Mouse (Mus musculus): ENCODE data around the gene Skor1. TPM values are rescaled to one million over a fixed set of nuclear protein-coding genes. Genes with fewer than 3 reads are reported as not detected.

Skor1 gene
- total RNA-seq (2021): under 1 TPM; 0.13 to 0.15 TPM
- long read RNA-seq, experiment 1: 0 reads
- long read RNA-seq, experiment 2: 0 reads

DNA sequence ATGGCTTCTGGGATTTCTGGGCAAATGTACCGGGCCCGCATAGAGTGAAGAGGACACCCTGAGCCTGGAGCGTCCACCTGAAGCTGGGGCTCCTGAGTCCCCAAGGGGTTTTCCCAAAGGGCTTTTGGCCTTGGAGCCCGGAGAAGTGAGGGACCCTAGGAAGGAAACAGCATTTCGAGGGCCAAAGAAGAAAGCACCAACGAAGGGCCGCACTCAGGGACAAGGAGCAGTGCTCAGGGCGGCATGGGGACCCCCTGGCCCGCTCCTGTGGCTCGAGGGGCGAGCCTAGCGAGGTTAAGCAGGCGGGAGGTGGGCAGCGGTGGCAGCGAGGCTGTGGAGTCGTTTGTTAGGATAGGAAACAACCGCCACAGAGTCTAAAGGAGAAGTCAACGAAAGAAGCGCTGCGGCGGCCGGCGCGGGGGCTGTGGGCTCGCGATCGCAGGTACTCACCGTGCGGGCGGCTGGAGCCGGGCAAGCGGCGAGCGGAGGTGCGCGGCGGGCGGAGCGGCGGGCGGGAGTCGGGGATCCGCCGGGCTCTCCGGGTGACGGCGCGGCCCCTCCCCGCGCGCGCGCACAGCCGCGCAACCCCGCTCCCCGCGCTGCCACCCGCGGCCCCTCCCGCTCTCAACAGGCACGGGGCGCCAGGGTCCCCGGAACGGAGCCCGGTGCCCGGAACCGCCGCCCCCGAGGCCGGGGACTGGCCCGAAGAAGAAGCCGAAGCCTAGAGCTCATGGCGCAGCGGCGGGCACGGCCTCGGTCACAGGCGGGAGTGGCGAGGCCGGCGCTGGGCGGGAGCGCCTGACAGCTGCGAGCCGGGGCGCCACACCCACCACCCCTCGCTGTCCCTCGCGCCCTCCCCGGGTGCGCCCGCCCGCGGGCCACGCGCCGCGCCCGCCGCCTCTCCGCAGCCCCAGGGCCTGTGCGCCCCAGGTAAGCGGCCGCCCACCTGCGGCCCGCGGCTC, at the start of gene Skor1:
Skor1 (minus strand) TSS at position 552 of the 962 bp plus-strand sequence.
- no peak for DNase-seq (ENCODE audit: low spot score in 2 of 2)

DNA sequence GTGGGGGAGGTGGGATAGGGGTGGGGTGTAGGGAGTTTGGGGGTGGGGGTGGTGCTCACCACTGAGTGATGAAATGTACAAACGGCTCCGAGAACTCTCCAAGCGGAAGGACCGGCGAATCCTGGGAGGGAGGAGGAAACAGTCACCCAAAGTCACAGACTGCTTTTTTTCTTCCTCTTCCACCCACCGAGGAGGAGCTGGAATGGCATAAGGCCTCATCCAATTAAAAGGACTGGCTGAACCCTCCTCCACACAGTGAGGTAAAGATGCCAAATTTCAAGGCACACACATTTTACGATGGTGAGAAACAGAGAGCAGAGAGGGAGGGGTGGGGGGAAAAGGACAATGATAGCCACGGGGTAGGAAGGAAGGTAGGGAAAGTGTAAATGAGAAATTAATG, 48.5 kb upstream of the Skor1 start:
- no peak for DNase-seq (ENCODE audit: low spot score in 2 of 2)

DNA sequence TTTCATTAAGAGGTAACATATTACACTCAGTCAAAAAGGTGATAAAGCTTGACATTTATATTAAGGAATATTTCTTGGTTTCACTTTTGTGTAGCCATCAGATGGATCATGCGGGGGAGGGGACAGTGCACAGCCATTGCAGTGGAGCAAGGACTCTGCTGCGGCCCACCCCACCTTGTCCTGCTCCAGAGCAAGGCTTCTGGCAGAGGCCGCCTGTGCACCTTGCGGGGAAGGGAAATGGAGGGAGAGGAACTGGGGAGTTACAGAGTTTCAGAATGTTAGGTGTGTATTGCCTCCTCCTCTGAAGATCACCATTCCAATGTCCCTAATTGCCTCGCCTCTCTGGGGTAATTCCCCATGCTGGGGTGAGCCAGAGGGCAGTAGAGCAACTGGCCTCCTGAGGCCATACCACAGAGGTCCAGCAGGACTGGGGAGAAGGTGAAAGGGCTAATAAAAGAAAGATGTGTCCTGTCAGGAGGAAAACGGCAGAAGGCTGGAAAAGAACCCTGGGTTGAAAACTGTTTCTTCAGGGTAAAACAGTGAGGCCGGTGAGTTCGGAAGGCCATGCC, 47.4 kb upstream of the Skor1 start:
- DNase-seq (ENCODE audit: low spot score in 2 of 2): no peak

DNA sequence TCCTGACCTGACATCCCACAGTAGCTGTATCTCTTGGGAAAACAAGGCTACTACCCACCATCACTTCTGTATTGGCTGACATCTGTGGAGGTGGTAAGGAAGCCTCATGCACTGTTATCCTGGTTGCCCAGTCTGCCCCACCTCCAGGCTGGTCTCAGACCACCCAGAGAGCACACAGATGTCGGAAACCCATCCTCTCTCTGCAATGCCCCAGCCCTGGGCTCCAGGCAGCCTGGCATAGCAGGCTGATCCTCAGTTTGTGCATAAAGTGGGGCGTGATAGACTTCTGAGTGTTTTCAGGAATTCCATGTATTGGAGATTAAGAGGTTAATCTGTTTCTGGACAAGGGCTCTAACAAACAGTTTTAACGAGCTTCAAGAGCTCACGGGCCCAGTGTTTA, 46.8 kb upstream of the Skor1 start:
- DNase-seq (ENCODE audit: low spot score in 2 of 2): no peak

DNA sequence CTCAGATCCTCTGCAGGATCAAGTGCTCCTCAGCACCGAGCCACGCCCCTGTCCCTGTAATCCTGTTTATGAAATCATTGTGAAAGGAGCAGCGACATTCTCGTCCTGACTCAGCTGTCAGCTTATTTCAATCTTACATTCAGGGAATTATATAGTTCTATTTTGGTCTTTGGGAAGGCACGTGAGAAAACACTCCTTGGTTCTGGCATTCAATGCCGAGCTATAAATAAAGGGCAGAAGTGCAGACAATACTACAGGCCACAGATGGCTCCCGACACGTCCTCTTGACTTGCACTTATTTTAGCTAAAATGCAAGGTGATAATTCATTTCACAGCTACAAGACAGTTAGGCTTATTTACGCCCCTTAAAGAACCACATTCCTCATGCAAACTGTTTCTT, 46.0 kb upstream of the Skor1 start:
- DNase-seq (ENCODE audit: low spot score in 2 of 2): no peak

DNA sequence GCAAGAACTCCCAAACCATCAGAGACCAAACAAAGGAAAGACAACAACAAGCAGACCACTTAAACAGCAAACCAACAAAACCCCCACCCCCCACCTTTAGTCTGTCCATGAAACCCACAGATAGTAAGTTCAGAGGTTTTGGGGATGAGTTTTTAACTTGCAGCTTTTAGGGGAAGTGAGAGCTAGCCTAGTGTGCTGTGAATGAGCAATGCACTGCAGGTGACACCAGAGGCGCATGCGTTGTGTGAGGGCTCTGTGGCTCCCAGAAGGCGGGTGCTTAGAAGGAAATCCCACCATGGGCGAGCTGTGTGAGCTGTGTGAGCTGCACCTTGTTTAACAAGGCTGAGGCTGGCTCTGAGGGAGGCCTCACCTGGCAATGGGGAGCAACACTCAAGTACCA, 44.0 kb upstream of the Skor1 start:
- no peak for DNase-seq (ENCODE audit: low spot score in 2 of 2)

DNA sequence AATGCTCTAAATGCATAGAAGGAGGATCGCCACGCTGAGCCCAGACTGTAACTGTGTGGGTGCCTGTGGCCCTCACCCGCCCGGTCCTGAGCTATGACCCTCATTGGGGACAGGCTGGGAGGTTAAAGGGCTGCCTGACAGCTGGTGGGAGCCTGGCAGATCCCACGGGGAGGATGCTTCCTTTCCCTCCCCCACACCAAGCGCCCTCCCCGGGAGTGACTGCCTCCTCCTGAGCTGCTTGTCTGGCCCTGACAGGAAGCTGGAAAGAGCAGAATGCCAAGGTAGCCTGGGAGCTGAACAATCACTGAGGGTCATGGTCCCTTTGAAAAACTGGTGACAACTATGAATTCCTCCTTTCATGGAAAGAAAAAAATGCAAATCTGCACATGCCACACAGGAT, 38.5 kb upstream of the Skor1 start:
- no peak for DNase-seq (ENCODE audit: low spot score in 2 of 2)

DNA sequence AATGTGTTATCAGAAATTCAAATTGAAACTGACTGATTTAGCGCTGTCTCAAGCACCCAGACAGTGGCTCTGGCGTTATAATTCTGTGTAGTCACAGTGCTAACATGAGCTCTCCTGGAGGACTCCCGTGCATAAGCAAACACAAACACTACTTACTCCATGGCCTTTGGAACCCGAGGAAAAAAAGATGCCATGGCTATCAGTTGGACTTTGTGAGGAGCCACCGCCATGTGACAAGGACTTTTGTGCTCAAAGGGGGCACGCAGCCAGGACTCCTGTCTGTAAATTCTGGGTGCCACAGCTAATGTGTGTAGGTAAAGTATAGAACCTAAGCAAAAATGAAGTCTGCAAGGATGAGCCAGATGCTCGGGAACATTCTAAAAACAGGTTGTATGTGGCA, 36.5 kb upstream of the Skor1 start:
- DNase-seq (ENCODE audit: low spot score in 2 of 2): no peak

DNA sequence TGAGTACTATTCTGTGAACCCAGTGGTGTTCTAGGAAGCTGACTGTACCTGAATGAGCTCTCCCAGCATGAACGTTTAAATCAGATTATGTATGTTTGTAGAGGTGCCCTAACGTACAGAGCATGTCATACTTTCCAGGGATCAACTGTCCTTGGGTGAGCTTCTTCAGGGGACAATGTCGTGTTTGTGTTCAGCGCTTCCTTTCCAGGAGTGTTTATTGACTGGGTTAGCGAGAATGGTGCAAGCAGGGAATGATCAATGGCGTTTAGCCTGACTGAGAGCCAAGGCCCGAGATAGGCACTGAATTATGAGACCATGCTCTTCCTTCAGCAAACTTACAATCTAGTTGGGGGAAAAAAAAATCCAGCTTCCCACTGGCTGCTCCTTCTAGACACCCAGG, 35.1 kb upstream of the Skor1 start:
- DNase-seq (ENCODE audit: low spot score in 2 of 2): no peak

DNA sequence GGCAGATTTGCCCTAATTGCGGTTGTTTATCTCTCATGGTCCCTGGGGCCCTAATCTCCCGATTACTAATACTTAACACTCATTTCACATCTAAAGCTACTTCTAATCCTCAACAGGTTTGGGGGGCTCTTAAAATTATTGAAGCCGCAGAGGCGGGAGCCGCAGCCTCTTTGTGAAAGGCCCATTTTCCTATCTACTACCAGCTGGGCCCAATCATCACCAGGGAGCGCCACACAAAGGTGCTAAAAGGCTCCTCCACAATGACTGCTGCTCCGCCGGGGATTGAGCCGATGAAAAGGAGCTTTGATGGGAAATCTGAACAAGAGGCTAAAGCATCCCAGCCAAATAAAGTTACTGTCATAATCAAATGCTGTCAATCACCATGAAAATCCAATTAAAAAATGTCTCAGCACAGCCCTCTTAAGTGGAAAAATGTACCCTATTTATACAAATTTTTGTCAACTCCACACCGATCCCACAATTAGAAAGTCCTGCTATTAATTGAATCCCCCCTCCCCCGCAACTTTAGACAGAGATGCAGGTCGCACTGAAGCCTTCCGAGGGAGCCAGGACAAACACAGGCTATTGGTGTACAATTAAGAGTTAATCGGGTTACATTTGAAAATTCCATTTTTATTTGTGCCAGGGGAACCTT, 33.7 kb upstream of the Skor1 start:
- DNase-seq (ENCODE audit: low spot score in 2 of 2): no peak

DNA sequence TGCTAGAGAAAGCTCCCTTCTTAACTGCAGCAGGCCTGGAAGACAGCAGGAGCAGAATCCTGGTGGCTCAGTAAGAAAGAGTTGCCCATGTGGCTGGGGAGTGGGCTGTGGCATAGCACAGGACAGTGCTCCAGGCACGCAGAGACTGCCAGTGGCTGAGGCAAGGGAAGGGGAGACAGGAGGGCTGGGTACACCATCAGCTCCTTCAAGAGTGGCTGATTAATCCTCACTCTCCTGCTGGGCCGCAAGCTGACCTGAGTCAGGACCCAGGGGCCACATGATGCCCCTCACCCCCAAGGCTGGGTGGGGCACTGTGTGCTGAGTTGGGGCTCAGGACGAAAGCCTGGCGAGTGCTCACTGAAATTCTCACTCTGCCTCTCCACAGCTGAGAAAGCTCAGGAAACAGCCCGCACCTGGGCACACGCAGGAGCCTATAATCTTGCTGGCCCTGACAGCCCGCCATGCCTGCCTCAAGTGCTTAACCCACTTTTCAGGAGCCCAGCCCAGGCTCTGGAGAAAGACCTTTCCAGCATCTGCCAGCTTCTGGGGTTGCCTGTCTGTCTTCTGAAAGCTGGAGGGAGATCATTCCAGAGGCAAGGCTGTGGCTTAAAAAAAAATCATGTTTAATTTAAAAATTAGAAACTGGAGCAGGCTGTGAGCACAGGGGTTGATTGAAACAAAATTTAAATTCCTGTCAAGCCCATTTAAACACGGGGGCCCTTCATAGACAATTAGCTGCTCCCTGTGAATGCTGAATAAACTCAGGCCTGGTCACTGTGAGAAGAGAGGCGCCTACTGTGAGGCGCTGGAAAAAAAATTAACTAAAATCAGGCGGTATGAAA, 32.8 kb upstream of the Skor1 start:
- DNase-seq (ENCODE audit: low spot score in 2 of 2): no peak

DNA sequence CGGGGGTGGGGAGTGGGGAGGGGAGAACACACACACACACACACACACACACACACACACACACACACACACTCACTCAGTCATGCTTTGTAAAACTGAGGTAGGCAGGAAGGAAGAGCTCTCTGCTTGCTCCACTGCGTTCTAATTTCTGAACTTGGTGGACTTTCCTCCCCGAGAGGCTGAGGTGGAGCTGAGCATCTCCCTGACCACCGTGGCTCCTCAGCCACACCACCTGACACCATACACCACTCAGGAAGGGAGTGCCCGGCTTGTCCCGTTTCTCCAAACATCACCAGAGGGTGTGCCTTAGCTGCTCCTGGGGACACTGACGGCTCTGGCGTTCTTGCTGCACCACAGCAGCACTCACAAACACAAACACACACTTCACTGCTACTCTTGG, 29.5 kb upstream of the Skor1 start:
- no peak for DNase-seq (ENCODE audit: low spot score in 2 of 2)

DNA sequence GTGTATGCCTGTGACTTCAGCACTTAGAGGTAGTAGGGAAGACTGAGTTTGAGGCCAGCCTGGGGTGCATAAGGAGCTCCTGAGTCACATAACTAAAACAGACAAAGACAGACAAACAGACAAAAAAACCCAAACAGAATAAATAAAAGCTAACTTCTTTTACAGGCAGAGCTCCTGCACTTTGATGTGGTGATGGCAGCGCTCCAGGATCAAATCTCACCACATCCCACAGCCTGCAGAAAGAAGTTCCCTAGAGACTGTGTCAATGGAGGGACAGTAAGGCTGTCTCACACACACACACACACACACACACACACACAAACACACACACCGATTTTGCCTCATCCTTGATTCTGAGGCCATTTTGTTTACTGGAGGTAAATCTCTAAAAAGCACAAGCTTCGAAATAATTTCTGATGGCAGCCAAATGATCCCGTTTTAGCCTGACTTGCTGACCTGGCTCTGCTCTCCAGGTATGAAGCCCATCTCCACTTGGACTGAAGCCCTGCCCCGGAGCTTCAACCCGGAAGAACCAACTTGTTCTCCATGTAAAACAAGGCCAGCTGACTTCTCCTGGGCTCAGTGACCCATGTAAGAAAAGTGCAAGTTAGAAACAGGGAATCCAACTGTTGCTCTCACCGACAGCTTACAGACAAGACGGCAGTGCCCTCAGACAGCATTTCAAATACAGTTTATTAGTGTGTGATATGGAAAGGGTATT, 25.4 kb upstream of the Skor1 start:
- no peak for DNase-seq (ENCODE audit: low spot score in 2 of 2)

DNA sequence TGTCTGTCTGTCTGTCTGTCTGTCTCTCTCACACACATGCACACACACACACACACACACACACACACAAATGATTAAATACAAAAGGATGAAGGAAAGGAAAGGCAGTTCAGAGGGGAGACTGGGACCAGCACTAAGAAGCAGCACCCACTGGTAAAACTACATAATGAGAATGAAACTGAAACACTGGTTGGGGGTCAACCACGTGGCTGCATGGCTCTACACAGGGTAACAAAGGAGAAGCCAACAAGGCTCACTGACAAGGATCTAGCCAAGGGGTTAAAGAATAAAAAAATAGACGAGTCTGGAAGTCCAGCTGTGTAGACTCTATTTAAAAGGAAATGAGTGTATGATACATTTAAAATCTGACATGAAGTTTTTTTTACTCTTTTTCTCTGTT, 23.2 kb upstream of the Skor1 start:
- DNase-seq (ENCODE audit: low spot score in 2 of 2): no peak

DNA sequence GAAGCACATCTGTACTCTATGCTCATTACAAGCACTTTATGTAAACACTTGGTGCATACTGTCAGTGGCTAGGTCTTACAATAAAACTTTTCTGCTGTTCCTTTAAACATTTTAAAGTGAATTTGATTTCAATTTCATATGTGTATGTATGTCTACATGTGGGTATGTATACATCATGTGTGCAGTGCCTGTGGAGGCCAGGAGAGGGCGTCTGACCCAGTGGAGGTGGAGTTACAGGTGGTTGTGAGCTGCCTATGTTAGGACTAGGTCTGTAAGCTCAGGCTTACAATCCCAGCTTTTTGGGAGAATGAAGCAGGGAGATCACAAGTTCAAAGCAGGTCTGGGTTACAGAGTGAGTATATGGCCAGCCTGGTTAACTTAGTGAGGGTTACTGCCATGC, 20.4 kb upstream of the Skor1 start:
- DNase-seq (ENCODE audit: low spot score in 2 of 2): no peak

DNA sequence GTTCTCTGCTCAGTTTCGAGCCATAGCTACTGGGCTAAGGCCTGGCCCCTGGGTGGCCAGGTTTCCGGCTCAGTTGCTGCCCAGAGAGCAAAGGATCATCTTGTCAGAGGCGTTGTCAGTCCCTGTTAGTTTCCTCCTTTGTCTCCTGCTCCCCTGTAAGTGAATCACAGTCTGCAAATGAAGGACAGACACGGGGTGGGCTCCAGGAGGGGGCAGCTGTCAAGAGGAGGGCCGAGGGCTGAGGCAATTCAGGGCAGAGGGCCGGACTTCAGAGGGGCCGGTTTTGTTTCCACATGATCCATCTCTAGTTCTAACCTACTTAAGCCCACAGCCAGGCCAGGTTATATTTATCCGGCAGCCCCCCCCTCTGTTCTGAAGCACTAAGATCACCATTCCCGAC, 16.3 kb upstream of the Skor1 start:
- no peak for DNase-seq (ENCODE audit: low spot score in 2 of 2)

DNA sequence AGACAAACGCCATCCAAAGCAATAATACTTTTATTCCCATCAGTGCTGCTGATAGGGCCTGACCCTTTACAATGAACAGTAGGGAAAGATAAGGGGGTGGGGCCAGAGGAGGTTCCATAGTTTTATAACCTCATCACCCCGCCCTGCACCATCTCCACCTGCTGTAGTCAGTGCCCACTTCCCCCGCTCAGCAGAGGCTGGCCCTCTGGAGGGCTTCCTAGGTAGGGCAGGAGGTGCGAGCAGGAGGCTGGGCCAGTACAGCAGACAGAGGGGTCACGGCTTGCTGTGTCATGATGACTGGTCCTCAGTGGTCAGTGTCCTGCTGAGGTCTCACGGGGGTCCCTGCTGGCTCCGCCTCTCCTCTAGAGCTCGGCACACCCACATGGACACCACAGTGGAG, 15.0 kb upstream of the Skor1 start:
- DNase-seq (ENCODE audit: low spot score in 2 of 2): no peak

DNA sequence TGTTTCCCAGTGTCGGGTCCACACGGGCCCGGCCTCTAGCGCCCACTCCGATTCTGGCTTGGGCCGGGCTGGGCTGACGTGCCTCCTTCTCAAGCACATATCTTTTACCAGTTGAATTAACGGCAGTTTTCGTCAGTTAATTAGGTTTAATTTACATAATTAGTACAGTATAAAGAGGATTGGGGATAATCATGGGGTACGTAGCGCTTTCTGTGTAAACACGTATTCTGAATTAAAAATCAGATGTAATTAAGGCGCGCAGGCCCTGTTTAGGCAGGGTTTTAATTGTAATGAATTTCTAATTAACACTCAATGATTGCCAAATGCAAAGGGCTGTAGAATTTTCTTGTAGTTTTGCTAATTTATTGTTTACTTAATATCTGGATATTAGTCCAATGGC, 3.2 kb upstream of the Skor1 start:
- DNase-seq (ENCODE audit: low spot score in 2 of 2): no peak

DNA sequence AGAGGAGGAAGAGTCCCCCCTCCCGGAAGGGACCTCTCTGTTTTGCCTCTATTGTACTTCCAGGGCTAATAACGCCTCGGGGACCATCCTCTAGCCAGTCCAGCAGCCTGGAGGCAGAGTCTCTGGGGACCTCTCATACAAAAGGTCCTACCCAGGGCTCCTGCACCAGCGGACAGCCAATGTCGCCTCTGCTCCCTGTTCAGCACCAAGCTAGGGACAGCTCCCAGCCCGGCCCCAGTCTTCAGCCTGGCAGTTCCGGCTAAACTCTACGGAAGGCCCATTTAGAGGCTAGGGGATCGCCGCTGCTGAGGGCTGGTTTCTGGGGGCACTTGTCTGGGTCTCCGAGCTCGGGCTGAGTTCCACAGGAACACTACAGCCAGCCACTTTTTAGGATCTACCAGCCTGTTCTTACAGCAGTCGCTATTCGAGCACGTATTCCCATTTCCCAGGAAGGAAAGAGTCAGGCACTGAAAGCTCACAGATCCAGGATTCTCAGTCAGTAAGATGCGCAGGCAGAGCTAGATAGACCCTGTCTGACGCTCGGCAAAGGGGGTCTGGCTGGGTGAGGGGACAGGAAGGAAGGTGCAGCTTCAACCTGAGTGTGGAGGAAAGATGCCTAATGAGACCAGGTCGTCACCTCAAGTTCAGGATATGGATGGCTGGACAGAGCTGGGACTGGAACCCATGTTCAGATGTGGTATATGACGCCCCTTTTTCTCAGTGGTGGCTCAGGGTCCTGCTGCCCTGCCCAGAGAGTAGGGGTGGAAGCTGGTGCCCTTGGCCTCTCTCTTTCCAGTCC, 2.5 kb upstream of the Skor1 start:
- peak; percentile 66 to 77 for DNase-seq (ENCODE audit: low spot score in 2 of 2)

Measured in gastrocnemius, postnatal 4 days (tissue).